Mouse (Mus musculus) gastrocnemius, adult 18-20 months (tissue): ENCODE data around the gene Rwdd4a. TPM values are rescaled to one million over a fixed set of nuclear protein-coding genes. Genes with fewer than 3 reads are reported as not detected.
A peak's percentile ranks its signal among the peaks of the same experiment; 100 is the strongest.

Source experiments
- DNase-seq: peaks from one replicate; pipeline ENCODE4 v3.0.0; 2021; ENCODE audit warnings: low spot score
- long read RNA-seq, 2 experiments: library from polyadenylated mRNA; stranded (forward); transcript quantifications; one replicate each; pipeline ENCODE4 v2.0.0; 2021
- total RNA-seq, 2 experiments: library from RNA; stranded (reverse); gene quantifications; 2 replicates each; pipeline ENCODE4 v1.2.3; 2021

The Rwdd4a gene
- total RNA-seq, result 10 to 100 TPM; 29.1 to 35.0 TPM
- long read RNA-seq, experiment 1, partial matches to known transcripts, result 1 of 19 reads
- long read RNA-seq, experiment 1, other reads (novel, unspliced or antisense), result 18 of 19 reads
- long read RNA-seq, experiment 2, partial matches to known transcripts, result 0 of 15 reads
- long read RNA-seq, experiment 2, other reads (novel, unspliced or antisense), result 12 of 15 reads

- DNase-seq, result peak; percentile 98
These were observed at the start of gene Rwdd4a, which contains the start of gene Trappc11 for GRCm38 (mm10) chr8:47533344-47534125. Gene Rwdd4a, plus strand, starts transcription at chr8:47533664. Gene Trappc11, minus strand, starts transcription at chr8:47533470.

DNA sequence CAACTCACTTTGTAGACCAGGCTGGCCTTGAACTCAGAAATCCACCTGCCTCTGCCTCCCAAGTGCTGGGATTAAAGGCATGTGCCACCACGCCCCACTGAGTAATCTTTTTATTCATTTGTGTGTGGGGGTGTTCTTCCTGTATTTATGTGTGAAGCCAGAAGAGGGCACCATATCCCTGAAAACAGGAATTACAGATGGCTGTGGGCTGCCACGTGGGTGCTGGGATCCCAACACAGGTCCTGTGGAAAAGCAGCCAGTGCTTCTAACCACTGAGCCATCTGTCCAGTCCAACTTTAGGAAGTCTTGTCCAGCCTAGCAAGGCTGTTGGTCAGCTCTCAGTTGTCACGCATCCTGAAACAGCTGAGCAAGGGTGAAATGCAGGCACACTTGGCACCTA, 46.2 kb upstream of the Rwdd4a start:
- DNase-seq, result no peak

DNA sequence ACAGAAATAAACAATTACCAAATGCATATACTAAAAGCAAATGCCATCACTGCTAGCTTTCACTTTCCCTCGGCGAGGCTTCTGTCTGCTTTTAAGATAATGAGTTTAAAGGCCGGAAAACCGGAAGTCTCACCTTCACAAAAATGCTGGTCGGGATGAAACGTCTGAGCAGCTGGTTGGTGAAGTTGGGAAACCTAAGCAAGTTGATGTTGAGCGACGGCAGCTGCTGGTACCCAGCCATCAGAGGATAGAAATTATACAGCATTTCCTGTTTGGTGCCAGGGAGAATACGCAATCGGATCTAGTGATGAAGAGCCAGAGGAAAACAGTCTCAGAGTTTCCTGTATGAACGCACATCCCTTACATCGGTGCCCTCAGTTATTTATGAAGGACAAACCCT, 40.4 kb upstream of the Rwdd4a start:
- no peak for DNase-seq

- DNase-seq, result no peak
These were observed 38.8 kb upstream of the Rwdd4a start for GRCm38 (mm10) chr8:47494602-47495153.

DNA sequence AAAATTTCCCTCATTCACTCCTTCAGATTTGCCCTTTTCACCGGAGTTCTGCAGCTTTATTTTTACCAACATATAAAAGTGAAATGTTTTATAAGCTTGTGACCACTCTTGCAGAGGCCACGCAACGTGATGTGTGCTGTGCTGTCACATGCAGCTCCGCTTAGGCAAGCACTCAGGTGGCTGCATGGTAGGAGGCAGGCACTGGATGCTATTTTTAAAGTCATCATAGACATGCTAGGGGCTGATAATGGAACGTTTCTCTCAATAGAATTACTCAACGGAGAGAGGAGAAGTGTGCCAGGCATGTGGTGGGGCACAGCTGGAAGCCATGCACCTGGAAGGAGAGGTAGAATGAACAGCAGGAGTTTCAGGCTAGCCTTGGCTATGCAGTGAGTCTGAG, 38.0 kb upstream of the Rwdd4a start:
- no peak for DNase-seq

DNA sequence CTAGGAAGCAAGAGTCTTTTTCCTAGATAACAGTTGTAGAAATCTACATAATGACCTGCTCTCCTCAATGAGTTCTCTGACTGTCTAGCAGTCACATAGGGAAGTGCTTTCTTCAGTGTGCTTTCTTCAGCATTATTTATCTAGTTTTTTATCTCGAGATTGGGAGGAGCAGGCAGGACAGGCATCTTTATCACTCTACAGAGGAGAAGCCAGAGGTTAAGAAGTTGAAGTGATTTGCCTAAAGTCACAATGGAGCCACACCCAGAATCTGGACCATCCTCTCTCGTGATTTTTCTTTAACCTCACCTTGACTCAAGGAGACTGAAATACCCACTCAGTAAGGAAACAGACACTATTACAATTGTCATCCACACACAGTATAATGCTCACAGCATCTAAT, 31.5 kb upstream of the Rwdd4a start:
- no peak for DNase-seq

DNA sequence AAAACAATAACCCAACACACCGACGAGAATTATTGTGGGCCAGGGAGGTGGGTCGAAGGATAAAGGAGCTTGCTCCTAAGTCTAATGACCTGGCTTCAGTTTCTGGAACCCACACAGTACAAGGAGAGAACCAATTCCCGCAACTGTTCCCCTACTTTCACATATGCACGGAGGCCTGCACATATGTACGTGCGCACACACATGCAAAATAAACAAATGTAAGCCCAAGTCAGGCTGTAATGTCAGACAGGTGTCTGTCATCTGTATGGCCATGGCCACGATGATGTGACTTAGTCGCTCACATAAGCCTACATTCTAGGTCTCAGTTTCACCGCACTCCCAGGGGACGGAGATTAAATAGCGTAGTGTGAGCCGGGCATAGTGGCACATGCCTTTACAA, 30.9 kb upstream of the Rwdd4a start:
- DNase-seq, result no peak

GRCm38 (mm10) chr8:47505431-47505830, 28.0 kb upstream of the Rwdd4a start:
- DNase-seq, result no peak

DNA sequence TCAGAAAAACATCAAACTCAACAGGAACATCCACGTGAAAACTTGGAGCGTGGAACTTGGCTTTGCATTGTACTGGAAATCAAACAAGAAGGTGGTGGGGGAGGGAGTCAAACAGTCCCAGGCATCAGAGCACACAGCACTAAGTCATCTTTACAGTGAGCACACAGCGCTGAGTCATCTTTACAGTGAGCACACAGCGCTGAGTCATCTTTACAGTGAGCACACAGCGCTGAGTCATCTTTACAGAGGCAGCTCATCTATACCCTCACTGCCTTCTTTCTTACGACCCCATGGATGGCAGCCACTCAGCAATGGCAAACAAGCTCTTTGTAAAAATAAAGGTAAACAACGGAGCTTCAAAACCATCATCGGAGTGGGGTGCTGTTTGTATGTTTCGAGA, 22.5 kb upstream of the Rwdd4a start:
- DNase-seq, result no peak

DNA sequence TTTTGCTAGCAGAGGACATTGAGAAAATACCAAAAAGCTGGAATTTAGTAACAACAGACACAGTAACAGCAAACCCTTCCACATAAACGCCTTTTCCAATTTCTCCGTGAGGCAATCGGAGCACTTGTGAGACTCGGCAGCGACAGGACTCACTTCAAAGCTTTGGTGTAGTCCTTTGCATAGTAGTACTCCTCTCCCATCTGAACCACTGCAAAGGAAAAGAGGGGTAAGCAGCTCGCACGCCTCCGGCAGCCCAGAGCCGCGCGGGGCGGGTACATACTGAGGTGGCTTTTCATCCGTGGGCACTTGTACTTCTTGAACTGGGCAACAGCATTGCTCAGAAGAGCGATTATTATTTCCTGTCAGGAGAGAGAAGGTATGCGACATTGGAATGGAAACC, 19.9 kb upstream of the Rwdd4a start:
- no peak for DNase-seq

DNA sequence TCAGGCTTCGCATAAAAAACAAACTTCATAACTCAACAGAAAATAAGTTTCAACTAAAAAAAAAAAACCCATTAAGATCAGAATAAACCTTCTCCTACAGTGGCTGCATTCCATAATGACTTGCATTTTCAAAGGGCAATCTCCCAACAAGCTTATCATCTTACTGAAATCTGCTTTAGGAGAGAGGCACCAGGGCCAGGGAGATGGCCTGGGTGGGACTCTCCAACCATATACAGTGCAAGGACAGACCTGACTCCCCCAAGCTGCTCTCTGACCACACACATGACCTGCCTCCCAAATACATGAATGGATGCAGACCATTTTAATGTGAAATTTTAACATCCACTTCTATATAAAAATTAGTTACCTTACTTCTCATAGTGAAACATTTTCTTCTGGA, 5.4 kb upstream of the Rwdd4a start:
- no peak for DNase-seq

DNA sequence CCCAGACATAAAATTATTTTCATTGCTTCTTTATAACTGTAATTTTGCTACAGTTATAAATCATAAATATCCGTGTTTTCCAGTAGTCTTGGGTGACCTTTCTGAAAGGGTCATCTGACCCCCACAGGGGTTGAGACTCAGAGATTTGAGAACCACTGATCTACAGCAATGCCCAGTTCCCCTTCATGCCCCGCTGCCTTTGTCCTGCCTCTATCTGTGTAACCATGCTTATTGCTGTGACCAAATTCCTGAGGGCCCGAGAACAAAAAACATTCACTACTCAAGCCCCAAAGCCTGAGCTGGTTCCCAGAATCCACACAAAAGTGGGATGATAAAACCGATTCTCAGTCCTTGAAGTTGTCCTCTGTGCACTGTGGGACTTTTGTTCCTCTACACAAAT, 4.9 kb downstream of the Rwdd4a start:
- no peak for DNase-seq

- DNase-seq, result no peak
These were observed 9.3 kb downstream of the Rwdd4a start for GRCm38 (mm10) chr8:47542746-47543145.

DNA sequence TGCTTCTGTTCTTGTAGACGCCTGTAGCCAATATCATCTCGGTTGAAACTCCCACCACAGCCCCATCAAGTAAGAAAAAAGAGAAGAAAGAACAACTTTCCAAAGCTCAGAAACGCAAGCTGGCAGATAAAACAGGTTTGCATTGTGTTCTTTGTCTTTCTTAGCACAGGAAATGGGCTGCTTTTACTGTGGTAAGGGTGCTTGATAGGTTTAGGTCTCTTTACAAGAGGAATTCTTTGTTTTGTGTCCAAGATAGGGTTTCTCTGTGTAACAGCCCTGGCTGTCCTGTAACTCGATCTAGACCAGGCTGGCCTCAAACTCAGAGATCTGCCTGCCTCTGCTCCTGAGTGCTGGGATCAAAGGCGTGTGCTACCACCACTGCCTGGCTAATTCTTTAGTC, 10.6 kb downstream of the Rwdd4a start:
- DNase-seq, result no peak

DNA sequence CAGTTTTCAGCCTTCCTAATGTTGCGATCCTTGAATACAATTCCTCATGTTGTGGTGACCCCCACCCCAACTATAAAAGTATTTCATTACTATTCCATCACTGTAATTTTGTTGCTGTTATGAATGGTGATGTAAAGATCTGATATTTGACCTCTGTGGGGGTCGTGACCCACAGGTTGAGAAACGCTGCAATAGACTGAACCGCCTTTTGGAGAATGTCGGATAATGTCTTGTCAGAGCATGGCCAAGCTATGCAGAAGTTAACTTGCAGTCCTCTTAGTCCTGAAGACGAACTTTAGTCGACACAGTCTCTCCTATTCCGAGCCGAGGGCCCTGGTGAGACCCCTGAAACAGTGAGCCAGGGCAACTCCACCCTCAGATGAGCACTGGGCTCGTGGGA, 13.6 kb downstream of the Rwdd4a start:
- DNase-seq, result no peak

- no peak for DNase-seq
These were observed 20.1 kb downstream of the Rwdd4a start for GRCm38 (mm10) chr8:47553613-47554012.

DNA sequence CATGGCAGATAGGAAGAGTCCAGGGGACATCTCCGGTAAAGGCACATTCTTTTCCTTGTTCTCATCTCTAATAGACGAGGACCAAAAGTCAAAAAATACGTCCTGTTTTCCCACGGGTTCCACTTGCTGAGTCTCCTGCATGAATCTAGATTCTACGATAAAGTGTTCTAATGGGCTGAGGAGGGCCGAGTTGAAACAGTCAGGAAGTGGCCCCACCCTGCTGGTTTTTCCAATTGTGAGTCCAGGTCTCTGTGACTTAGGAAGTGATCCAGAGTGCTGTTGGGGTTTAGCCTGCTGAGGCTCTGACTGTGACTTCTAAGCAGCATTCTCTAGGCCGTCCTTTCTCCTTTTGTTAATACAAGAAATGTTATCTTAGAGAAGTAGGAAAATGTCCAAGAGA, 23.0 kb downstream of the Rwdd4a start:
- DNase-seq, result no peak

GRCm38 (mm10) chr8:47558274-47558673, 24.8 kb downstream of the Rwdd4a start:
- DNase-seq, result no peak

DNA sequence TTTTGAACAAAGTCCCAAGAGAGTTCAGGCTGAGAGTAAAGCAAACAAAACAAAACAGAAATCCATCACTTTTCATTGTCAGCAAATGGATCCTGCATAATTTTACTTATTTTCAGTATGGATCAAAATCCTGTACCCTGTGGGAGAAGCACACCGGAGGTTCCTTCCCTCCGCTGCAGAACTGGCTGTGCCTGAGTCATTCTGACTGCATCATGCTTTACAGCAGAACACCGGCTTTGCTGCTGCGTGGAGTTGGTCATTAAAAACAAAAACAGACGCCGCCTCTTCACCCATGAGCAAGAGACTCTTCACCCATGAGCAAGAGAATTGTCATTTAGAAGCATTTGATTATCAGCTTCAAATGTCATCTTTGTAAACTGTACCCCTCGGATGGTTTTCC, 27.3 kb downstream of the Rwdd4a start:
- DNase-seq, result no peak

GRCm38 (mm10) chr8:47566551-47566950, 33.1 kb downstream of the Rwdd4a start:
- no peak for DNase-seq

DNA sequence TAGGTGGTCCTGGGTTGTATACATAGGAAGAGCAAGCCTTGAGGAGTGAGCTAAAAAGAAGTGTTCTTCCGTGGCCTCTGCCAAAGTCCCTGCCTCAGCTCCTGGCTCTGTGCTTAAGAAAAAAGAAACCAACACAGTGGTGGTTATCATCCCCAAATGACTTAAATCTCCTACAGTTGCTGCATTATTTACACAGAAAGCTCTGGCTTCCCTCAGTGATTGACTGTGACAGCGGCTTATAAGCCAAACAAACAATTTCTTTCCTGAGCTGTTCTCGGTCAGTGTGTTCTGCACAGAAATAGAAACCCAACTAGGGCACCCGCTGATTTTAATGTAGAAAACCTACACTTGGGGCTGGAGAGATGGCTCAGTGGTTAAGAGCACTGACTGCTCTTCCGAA, 34.6 kb downstream of the Rwdd4a start:
- no peak for DNase-seq

DNA sequence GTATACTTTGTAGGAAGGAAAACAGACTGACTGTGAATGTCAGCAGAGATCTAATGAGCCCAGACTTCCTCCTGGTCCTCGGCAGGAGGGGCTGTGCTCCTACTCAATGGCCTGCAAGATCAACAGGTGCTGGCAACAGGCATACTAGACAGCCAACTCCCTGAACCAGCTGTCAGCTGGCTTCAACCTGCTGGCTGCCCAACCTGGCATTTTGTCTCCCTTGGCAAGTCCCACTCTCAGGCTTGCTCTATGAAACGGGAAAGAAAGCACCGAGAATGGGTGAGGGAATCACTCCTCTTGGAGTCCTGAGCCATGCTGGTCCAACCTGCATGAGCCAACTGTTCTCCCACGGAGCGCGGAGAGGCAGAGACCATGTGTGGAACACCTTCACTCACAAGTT, 36.7 kb downstream of the Rwdd4a start:
- peak; percentile 76 for DNase-seq

DNA sequence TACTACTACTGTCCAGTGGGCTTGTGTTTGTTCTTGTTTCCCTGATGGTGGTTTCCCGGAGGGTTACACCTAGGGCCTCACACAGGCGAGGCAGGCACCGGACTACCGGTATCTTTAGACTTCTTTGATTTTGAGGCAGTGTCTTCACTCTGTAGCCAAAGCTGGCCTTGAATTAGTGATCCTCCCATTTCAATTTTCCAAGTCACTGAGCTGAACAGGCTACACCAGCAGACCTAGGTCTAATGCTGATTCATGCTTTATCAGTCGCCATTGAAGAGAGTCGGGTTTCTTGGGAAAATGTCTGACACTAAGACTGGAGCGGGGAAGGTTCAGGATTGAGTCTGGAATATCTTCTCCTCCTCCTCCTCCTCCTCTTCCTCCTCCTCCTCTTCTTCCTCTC, 40.0 kb downstream of the Rwdd4a start:
- no peak for DNase-seq
